Mouse (Mus musculus): ENCODE results near the gene Flcn. TPM values are rescaled to one million over a fixed set of nuclear protein-coding genes. Genes with fewer than 3 reads are reported as not detected.

Gene Flcn
- polyA plus RNA-seq, 1 experiment from 2014 or later = 27.8 TPM

- H3K36me3 ChIP-seq = peaks cover 71% of the 10 kb centered on the region
- 87% methylated on average over 9 of the region's 9 CpGs for WGBS
These were observed 51.4 kb downstream of the Flcn start for GRCm38 (mm10) chr11:59758191-59758985.

GRCm38 (mm10) chr11:59756351-59756750 lies 53.5 kb downstream of the Flcn start:
- Histone ChIP-seq H3K9ac (no peak overlapping the region), H3K4me2 (no peak overlapping the region), H3K36me3 (peaks cover 75% of the 10 kb centered on the region), H3K9me3 (no peaks in the 10 kb centered on the region), H3K27ac (no peak overlapping the region), H3K4me1 (no peaks in the 10 kb centered on the region), H3K27me3 (replicated peaks) (no peaks in the 10 kb centered on the region), H3K4me3 (replicated peaks) (no peak overlapping the region)
- 81% methylated on average over 4 of the region's 4 CpGs for WGBS
- ATAC-seq (ENCODE audit: insufficient read depth, low FRiP score, low read depth) = no peak

More at GRCm38 (mm10) chr11:59758191-59758985, 51.4 kb downstream of the Flcn start:
- H3K9me3 ChIP-seq = no peaks in the 10 kb centered on the region
- H3K27ac ChIP-seq = no peak overlapping the region
- H3K4me1 ChIP-seq = no peaks in the 10 kb centered on the region
- no peak overlapping the region for H3K4me2 ChIP-seq
- no peak overlapping the region for H3K9ac ChIP-seq
- ATAC-seq (ENCODE audit: insufficient read depth, low FRiP score, low read depth) = no peak
- no peak overlapping the region for H3K4me3 ChIP-seq (replicated peaks)
- no peaks in the 10 kb centered on the region for H3K27me3 ChIP-seq (replicated peaks)

- no peak overlapping the region for H3K27ac ChIP-seq
- no peak overlapping the region for H3K9ac ChIP-seq
- peaks cover 65% of the 10 kb centered on the region for H3K36me3 ChIP-seq
- no peak overlapping the region for H3K4me2 ChIP-seq
- 90% methylated on average over 6 of the region's 6 CpGs for WGBS
- no peaks in the 10 kb centered on the region for H3K4me1 ChIP-seq
- no peaks in the 10 kb centered on the region for H3K27me3 ChIP-seq (replicated peaks)
- H3K9me3 ChIP-seq = no peaks in the 10 kb centered on the region
- ATAC-seq (ENCODE audit: insufficient read depth, low FRiP score, low read depth) = no peak
- no peak overlapping the region for H3K4me3 ChIP-seq (replicated peaks)
These were observed 55.3 kb downstream of the Flcn start for GRCm38 (mm10) chr11:59754504-59754903.

- WGBS = 88% methylated on average over 3 of the region's 3 CpGs
- no peak for ATAC-seq (ENCODE audit: insufficient read depth, low FRiP score, low read depth)
- Histone ChIP-seq H3K9me3 (no peaks in the 10 kb centered on the region), H3K27ac (no peak overlapping the region), H3K36me3 (peaks cover 43% of the 10 kb centered on the region), H3K4me3 (replicated peaks) (no peak overlapping the region), H3K4me1 (no peaks in the 10 kb centered on the region), H3K9ac (no peak overlapping the region), H3K27me3 (replicated peaks) (no peaks in the 10 kb centered on the region), H3K4me2 (no peak overlapping the region)
These were observed 60.8 kb downstream of the Flcn start for GRCm38 (mm10) chr11:59749050-59749449.

GRCm38 (mm10) chr11:59746614-59747013 lies 63.2 kb downstream of the Flcn start:
- ATAC-seq (ENCODE audit: insufficient read depth, low FRiP score, low read depth) = no peak
- 81% methylated on average over 2 of the region's 2 CpGs for WGBS
- H3K4me1 ChIP-seq = no peaks in the 10 kb centered on the region
- H3K27me3 ChIP-seq (replicated peaks) = no peaks in the 10 kb centered on the region
- no peak overlapping the region for H3K27ac ChIP-seq
- no peak overlapping the region for H3K4me3 ChIP-seq (replicated peaks)
- H3K9ac ChIP-seq = no peak overlapping the region
- H3K4me2 ChIP-seq = no peak overlapping the region
- H3K36me3 ChIP-seq = peaks cover 49% of the 10 kb centered on the region
- H3K9me3 ChIP-seq = no peaks in the 10 kb centered on the region

- Histone ChIP-seq H3K4me2 (no peak overlapping the region), H3K9me3 (no peaks in the 10 kb centered on the region), H3K4me3 (replicated peaks) (no peak overlapping the region), H3K27ac (no peak overlapping the region), H3K36me3 (peaks cover 53% of the 10 kb centered on the region), H3K4me1 (no peaks in the 10 kb centered on the region), H3K27me3 (replicated peaks) (no peaks in the 10 kb centered on the region), H3K9ac (no peak overlapping the region)
- WGBS = 87% methylated on average over 5 of the region's 5 CpGs
- no peak for ATAC-seq (ENCODE audit: insufficient read depth, low FRiP score, low read depth)
These were observed 64.0 kb downstream of the Flcn start for GRCm38 (mm10) chr11:59745851-59746250.

- H3K4me2 ChIP-seq = no peak overlapping the region
- no peaks in the 10 kb centered on the region for H3K9me3 ChIP-seq
- no peak overlapping the region for H3K4me3 ChIP-seq (replicated peaks)
- H3K9ac ChIP-seq = no peak overlapping the region
- no peaks in the 10 kb centered on the region for H3K27me3 ChIP-seq (replicated peaks)
- H3K36me3 ChIP-seq = peaks cover 56% of the 10 kb centered on the region
- WGBS = 89% methylated on average over 4 of the region's 4 CpGs
- no peaks in the 10 kb centered on the region for H3K4me1 ChIP-seq
- H3K27ac ChIP-seq = no peak overlapping the region
- no peak for ATAC-seq (ENCODE audit: insufficient read depth, low FRiP score, low read depth)
These were observed 65.4 kb downstream of the Flcn start for GRCm38 (mm10) chr11:59744374-59744773.

- peaks cover 54% of the 10 kb centered on the region for H3K36me3 ChIP-seq
- H3K9ac ChIP-seq = no peak overlapping the region
- H3K9me3 ChIP-seq = no peaks in the 10 kb centered on the region
- no peak for ATAC-seq (ENCODE audit: insufficient read depth, low FRiP score, low read depth)
- H3K4me1 ChIP-seq = no peaks in the 10 kb centered on the region
- H3K27me3 ChIP-seq (replicated peaks) = no peaks in the 10 kb centered on the region
- H3K4me2 ChIP-seq = no peak overlapping the region
- no peak overlapping the region for H3K4me3 ChIP-seq (replicated peaks)
- 88% methylated on average over 1 of the region's 1 CpGs for WGBS
- no peak overlapping the region for H3K27ac ChIP-seq
These were observed 66.1 kb downstream of the Flcn start for GRCm38 (mm10) chr11:59743712-59744111.

GRCm38 (mm10) chr11:59743307-59743706 lies 66.5 kb downstream of the Flcn start:
- Histone ChIP-seq H3K27ac (no peak overlapping the region), H3K36me3 (peaks cover 56% of the 10 kb centered on the region), H3K9me3 (no peaks in the 10 kb centered on the region), H3K9ac (no peak overlapping the region), H3K4me2 (no peak overlapping the region), H3K4me1 (no peaks in the 10 kb centered on the region), H3K4me3 (replicated peaks) (no peak overlapping the region), H3K27me3 (replicated peaks) (no peaks in the 10 kb centered on the region)
- WGBS = 89% methylated on average over 2 of the region's 2 CpGs
- no peak for ATAC-seq (ENCODE audit: insufficient read depth, low FRiP score, low read depth)

- WGBS = 94% methylated on average over 5 of the region's 5 CpGs
- H3K36me3 ChIP-seq = peaks cover 68% of the 10 kb centered on the region
These were observed 67.9 kb downstream of the Flcn start for GRCm38 (mm10) chr11:59741915-59742314.

More at GRCm38 (mm10) chr11:59741915-59742314, 67.9 kb downstream of the Flcn start:
- no peak for ATAC-seq (ENCODE audit: insufficient read depth, low FRiP score, low read depth)
- Histone ChIP-seq H3K27me3 (replicated peaks) (no peaks in the 10 kb centered on the region), H3K4me2 (no peak overlapping the region), H3K4me3 (replicated peaks) (no peak overlapping the region), H3K4me1 (no peaks in the 10 kb centered on the region), H3K27ac (no peak overlapping the region), H3K9me3 (no peaks in the 10 kb centered on the region), H3K9ac (no peak overlapping the region)
